Mouse (Mus musculus): Measurements from ENCODE around the gene Cxcl17. TPM values are rescaled to one million over a fixed set of nuclear protein-coding genes. Genes with fewer than 3 reads are reported as not detected.
"Not testable (repeated sequence)": the region's sequence is repeated elsewhere in the genome, so short reads cannot be mapped to it uniquely, and the experiment has no call there.

Gene Cxcl17
- total RNA-seq, 2 experiments from 2014 or later, result not detected

GRCm38 (mm10) chr7:25426380-25426779 is 13.7 kb upstream of the Cxcl17 start:
- not testable (repeated sequence) for DNase-seq

- peak; percentile 78 to 86 for DNase-seq
Observed at GRCm38 (mm10) chr7:25424429-25424828, 11.7 kb upstream of the Cxcl17 start.

GRCm38 (mm10) chr7:25422286-25422841 is 9.7 kb upstream of the Cxcl17 start:
- DNase-seq, result peak in 1 of 2 experiments; percentile 19

- DNase-seq, result no peak
Observed at GRCm38 (mm10) chr7:25419943-25420342, 7.3 kb upstream of the Cxcl17 start.

- no peak for DNase-seq
Observed at GRCm38 (mm10) chr7:25419536-25419935, 6.8 kb upstream of the Cxcl17 start.

- DNase-seq, result peak; percentile 43 to 50
Observed at GRCm38 (mm10) chr7:25417597-25417996, 4.9 kb upstream of the Cxcl17 start.

DNA sequence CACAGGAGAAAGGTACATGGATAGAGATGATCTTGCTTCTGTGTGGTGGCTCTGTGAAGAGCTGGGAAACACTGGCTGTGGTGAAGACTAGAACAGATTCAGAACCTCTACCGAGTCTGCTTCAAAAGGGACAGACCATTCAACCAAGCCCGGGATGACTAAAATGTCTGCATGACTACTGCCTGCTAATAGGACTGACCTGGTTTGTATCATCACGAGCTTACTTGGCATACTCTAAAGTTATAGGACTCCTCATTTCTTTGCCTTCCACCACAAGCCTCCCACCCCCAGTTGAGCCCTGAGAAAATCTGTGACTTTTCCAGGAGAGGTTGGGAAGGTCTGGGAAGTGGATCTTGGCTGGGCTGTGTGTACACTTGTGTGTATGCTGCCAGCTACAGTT is 825 bp downstream of the Cxcl17 start:
- DNase-seq, result no peak

- DNase-seq, result no peak
Observed at GRCm38 (mm10) chr7:25410969-25411615, 1.6 kb downstream of the Cxcl17 start.

- peak; percentile 15 to 56 for DNase-seq
Observed at GRCm38 (mm10) chr7:25409114-25409760, 3.4 kb downstream of the Cxcl17 start.

- peak in 1 of 2 experiments; percentile 20 for DNase-seq
Observed at GRCm38 (mm10) chr7:25406468-25406867, 6.2 kb downstream of the Cxcl17 start.

GRCm38 (mm10) chr7:25402671-25403101 is 10.0 kb downstream of the Cxcl17 start:
- DNase-seq, result peak; percentile 79 to 80

DNA sequence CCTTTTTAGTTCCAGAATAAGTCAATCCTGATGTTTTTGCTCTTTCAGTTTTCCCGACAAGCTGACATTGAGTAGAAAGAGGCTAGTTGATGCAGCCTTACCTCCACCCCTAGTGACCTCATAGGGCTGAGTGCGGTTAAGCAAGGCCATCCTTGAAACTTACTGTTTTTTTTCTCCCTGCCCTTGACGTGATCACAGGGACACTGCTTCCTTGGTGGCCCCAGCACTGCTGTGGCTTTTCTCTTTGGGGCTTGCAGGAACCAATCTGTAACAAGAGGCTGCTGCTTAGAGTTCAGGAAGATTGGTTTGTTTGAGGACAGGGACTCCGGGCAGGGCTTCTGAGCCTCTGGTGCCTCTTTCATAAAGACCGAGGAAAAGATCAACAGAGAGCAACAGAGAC is 10.7 kb downstream of the Cxcl17 start:
- DNase-seq, result peak; percentile 72 to 74

- DNase-seq, result no peak
Observed at GRCm38 (mm10) chr7:25401551-25401950, 11.1 kb downstream of the Cxcl17 start.

- not testable (repeated sequence) for DNase-seq
Observed at GRCm38 (mm10) chr7:25399028-25399427, 13.7 kb downstream of the Cxcl17 start.

DNA sequence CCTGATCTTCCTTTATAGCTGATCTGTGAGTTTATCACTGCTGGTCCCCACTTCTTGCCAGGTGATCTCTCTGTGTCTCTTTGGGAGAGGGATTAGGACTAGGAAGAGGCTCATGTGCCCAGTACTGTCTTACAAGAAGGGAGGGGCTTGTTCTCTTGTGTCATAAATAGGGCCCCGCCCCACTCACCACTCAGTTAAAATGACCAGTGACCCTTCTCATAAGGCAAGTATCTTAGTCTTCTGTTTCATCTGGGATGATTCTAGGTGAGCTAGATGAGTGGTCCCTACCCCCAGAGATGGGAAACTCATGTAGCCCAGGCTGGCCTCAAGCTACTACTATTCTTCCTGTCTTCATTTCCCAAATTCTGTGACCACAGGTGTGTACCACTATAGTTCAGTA is 14.1 kb downstream of the Cxcl17 start, which contains the start of gene Lipe:
Gene Lipe (minus strand): TSS at position 101 of the 400 bp plus-strand sequence.
- DNase-seq, result no peak

GRCm38 (mm10) chr7:25396621-25397020 is 16.1 kb downstream of the Cxcl17 start:
- DNase-seq, result no peak

- peak; percentile 97 to 98 for DNase-seq
Observed at GRCm38 (mm10) chr7:25395558-25396521, 16.8 kb downstream of the Cxcl17 start.

- DNase-seq, result no peak
Observed at GRCm38 (mm10) chr7:25395186-25395557, 17.5 kb downstream of the Cxcl17 start.

DNA sequence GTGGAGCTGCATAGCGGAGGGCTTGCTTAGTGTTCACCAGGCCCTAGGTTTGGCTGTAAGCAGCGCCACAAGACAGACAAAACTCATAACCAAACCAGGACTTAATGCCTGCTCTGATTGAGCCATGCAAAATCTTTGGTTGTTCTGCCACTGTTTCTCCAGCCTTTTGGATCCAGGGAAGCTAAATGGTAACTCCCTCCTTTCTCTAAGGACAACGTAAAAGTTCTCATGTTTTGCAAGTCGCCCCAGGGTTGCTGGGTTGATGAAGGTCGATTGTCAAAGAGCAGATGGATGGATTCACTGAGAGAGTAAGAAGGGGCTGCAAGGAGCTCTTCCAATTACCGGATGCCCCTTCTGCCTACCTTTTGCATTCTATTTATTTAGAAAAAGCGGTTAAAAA is 17.9 kb downstream of the Cxcl17 start:
- no peak for DNase-seq

GRCm38 (mm10) chr7:25393451-25394210 is 19.1 kb downstream of the Cxcl17 start:
- DNase-seq, result peak; percentile 61 to 75

DNA sequence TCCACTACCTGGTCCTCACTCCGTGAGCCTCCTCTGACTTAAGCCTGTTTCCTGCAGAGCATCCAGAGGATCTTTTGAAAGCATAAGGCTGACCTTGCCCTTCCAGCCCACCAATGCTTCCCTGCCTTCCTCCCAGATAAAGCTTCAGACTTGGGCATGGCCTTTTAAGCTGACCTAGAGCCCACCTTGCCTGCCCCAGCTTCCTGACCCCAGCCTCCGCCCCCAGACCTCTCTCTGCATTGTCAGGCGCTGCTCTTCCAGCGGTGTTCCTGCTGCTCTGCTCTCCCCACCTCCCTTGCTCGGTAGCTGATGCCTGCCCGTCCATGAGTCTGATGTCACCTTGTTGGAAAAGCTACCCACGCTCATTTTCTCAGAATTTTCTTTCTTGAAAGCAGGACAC is 19.8 kb downstream of the Cxcl17 start:
- no peak for DNase-seq
